Mouse (Mus musculus): ENCODE data around the gene Acot2.
"Not testable (repeated sequence)": the region's sequence is repeated elsewhere in the genome, so short reads cannot be mapped to it uniquely, and the experiment has no call there.

Gene Acot2

GRCm38 (mm10) chr12:84038241-84038640, 50.6 kb downstream of the Acot2 start, which contains the start of gene Acot4:
Gene Acot4 (plus strand): TSS chr12:84038379.
- DNase-seq (ENCODE audit: low spot score): not testable (repeated sequence)

DNA sequence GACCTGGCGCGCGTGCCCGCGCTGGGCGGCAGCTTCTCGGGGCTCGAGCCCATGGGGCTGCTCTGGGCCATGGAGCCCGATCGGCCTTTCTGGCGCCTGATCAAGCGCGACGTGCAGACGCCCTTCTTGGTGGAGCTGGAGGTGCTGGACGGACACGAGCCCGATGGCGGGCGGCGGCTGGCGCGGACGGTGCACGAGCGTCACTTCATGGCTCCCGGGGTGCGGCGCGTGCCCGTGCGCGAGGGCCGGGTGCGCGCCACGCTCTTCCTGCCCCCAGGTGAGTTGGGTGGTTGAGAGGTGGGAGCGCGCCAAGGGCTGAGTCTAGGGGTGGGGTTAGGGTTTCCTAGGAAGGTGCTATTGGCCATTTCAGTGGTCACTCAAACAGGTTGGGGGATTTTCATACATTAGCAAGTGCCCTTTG, 51.0 kb downstream of the Acot2 start, which contains the start of gene Gm49366:
Gene Gm49366, plus strand, starts transcription at position 245 of the 421 bp plus-strand sequence.
- peak; percentile 64 for DNase-seq (ENCODE audit: low spot score)

DNA sequence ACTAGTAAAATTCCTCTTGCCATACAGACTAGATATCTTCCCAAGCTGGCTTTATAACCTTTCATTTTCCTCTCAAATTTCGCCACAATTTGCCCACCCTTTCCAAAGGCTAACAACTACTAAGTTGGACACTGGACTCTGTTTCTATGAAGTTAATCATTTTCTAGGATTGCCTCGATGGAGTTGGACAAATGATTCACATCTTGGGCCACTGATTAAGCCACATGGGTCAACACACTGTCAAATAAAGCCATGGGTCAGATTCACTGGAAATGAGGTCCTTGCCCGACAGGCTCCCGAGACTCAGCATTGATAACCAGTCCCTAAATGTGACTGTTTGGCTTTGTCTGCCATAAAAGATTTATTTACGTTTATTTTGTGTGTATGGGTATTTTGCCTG, 54.6 kb downstream of the Acot2 start:
- no peak for DNase-seq (ENCODE audit: low spot score)
